Mouse (Mus musculus) hindbrain, embryonic 10.5 days (tissue): Measurements from ENCODE around the gene Krr1. TPM values are rescaled to one million over a fixed set of nuclear protein-coding genes. Genes with fewer than 3 reads are reported as not detected.
"Not testable (repeated sequence)": the region's sequence is repeated elsewhere in the genome, so short reads cannot be mapped to it uniquely, and the experiment has no call there.

Experiments
- DNase-seq: peaks from one replicate; pipeline ENCODE4 v3.0.0-alpha.2; 2017; ENCODE audit warnings: low spot score
- H3K27ac ChIP-seq: fragments of 300-500 bp; sonication (generic); 2 replicates; pipeline ENCODE4 v1.5.1; 2016; ENCODE audit warnings: mild to moderate bottlenecking, moderate library complexity
- H3K27me3 ChIP-seq: fragments of 300-500 bp; sonication (generic); 2 replicates; pipeline ENCODE4 v1.6.1; 2016; ENCODE audit warnings: mild to moderate bottlenecking; ENCODE audit not compliant: poor library complexity, insufficient read depth, severe bottlenecking
- H3K36me3 ChIP-seq: fragments of 300-500 bp; sonication (generic); 2 replicates; pipeline ENCODE4 v1.6.1; 2016; ENCODE audit warnings: mild to moderate bottlenecking, moderate library complexity
- H3K4me1 ChIP-seq: fragments of 300-500 bp; sonication (generic); replicated peaks from 2 replicates; pipeline ENCODE4 v1.6.1; 2016; ENCODE audit warnings: mild to moderate bottlenecking
- H3K4me3 ChIP-seq: fragments of 300-500 bp; sonication (generic); 2 replicates; pipeline ENCODE4 v1.5.1; 2016; ENCODE audit warnings: mild to moderate bottlenecking, moderate library complexity
- H3K9me3 ChIP-seq: fragments of 300-500 bp; sonication (generic); 2 replicates; pipeline ENCODE4 v1.6.1; 2016; ENCODE audit warnings: mild to moderate bottlenecking, moderate library complexity
- WGBS: fragments of 180-500 bp; shearing (Covaris S2); methylation state at CpG from one replicate; pipeline ENCODE4 v1.1.7; 2016; 5-methylcytosine and 5-hydroxymethylcytosine counted together
- polyA plus RNA-seq: library from polyadenylated mRNA; unstranded; fragments of >200 nt; fragmentation: Nextera tagmentation; extraction: Ambion mirVana; gene quantifications from 2 replicates; pipeline ENCODE4 v1.2.1, GENCODE M21; 2016

Krr1 gene
- polyA plus RNA-seq, 1 experiment from 2014 or later = 42.9 TPM

DNA sequence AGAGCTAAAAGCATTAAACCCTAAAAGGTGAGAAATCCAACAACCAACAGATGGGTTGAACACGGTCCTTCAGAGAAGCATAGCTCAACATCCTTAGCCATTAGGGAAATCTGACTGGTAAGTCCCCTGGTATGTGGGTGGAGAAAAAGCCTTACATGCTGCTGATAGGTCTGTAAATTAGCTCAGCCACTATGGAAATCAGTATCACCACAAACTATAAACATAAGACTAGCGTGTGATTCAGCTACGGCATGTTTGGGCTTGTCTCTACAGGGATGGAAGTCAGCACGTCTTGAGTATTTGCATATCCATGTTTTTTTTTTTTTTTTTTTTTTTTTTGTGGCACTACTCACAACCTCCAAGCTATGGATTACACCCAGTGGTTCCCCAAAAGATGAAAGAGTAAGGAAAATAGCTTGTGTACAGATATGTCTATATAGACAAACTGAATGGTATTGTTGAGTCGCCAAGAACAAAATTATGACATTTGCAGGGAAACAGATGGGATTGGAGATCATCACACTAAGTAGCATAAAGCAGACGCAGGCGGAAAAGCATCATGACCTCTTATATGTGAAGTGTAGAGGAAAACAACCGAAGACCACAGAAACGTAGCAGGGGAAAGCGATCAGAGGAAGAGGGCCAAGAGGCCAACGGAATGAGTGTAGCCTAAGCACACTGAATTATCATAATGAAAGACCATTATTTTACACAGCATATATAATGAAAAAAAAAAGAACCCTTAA is 23.5 kb downstream of the Krr1 start:
- no peaks in the 10 kb centered on the region for H3K4me1 ChIP-seq
- WGBS = 91% methylated on average over 11 of the region's 11 CpGs
- no peak overlapping the region for H3K4me3 ChIP-seq
- H3K9me3 ChIP-seq = no peaks in the 10 kb centered on the region
- H3K27ac ChIP-seq = no peak overlapping the region
- no peaks in the 10 kb centered on the region for H3K36me3 ChIP-seq
- DNase-seq = no peak
- no peaks in the 10 kb centered on the region for H3K27me3 ChIP-seq

DNA sequence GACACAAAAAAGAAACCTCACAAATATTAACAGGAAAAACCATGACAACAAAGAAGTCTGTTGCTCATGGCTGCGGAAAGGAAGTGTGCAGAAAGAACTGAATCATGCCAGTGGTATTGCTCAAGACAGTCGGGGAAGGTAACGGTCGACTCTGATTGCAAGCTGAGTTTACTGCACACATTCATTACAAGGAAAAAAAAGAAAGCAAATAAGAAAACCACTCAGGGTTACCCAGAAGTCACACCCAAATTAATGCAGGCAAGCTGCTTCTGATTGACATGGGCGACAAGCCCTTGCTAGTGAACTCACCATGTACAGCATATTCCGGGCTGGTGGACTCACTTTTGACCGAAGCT is 24.1 kb downstream of the Krr1 start:
- Histone ChIP-seq H3K36me3 (no peaks in the 10 kb centered on the region), H3K9me3 (no peaks in the 10 kb centered on the region), H3K4me1 (no peaks in the 10 kb centered on the region), H3K27me3 (no peaks in the 10 kb centered on the region), H3K27ac (no peak overlapping the region), H3K4me3 (no peak overlapping the region)
- WGBS = 95% methylated on average over 7 of the region's 7 CpGs
- no peak for DNase-seq

DNA sequence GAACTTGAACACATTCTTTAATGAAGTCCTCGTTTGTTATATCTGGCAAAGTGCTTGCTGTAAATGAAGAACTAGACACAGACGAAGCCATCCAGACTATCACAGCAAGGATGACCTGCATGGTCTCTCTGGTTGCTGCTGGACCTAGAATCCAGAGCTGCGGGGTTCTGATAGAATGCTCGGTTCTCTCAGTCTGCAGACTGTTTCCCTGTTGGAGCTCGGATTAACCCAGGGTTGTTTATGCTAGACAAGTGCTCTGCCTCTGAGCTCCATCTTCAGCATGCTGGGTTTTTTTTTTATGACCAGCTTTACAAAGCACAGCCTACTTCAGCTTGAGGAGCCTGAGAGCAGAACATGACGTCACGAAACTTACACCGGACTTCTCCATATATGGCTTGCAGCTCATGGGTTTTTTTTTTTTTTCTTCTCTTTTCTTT is 24.5 kb downstream of the Krr1 start:
- 85% methylated on average over 8 of the region's 8 CpGs for WGBS

GRCm38 (mm10) chr10:111997671-111998070 is 25.2 kb downstream of the Krr1 start:
- no peaks in the 10 kb centered on the region for H3K27me3 ChIP-seq
- DNase-seq = no peak
- H3K27ac ChIP-seq = no peak overlapping the region
- no peak overlapping the region for H3K4me3 ChIP-seq
- H3K36me3 ChIP-seq = no peaks in the 10 kb centered on the region
- H3K9me3 ChIP-seq = no peaks in the 10 kb centered on the region
- no peaks in the 10 kb centered on the region for H3K4me1 ChIP-seq

More for the DNA sequence above, 24.5 kb downstream of the Krr1 start:
- Histone ChIP-seq H3K36me3 (no peaks in the 10 kb centered on the region), H3K4me1 (no peaks in the 10 kb centered on the region), H3K4me3 (no peak overlapping the region), H3K27ac (no peak overlapping the region), H3K27me3 (no peaks in the 10 kb centered on the region), H3K9me3 (no peaks in the 10 kb centered on the region)
- DNase-seq = no peak

DNA sequence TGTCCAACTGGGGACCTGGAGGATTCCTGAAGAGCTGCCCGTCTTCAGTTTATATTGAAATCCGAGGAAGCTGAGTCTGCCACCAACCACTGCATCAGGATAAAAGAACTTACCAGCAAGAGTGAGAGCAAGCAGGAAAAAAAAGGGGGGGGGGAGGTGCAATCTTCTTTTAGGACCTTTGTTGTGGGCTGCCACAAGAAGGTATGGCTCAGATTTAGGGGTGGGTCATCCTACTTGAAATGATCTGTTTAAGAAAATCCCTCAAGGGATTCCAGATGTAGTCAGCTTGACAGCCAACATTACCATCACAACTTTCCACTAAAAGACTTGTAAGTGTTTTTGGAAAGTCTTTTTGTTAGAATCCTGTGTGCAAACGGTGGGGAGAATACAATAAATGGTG is 27.3 kb downstream of the Krr1 start:
- Histone ChIP-seq H3K36me3 (no peaks in the 10 kb centered on the region), H3K4me1 (no peaks in the 10 kb centered on the region), H3K4me3 (no peak overlapping the region), H3K27ac (no peak overlapping the region), H3K27me3 (no peaks in the 10 kb centered on the region), H3K9me3 (no peaks in the 10 kb centered on the region)
- no peak for DNase-seq
- WGBS = 58% methylated on average over 3 of the region's 3 CpGs

DNA sequence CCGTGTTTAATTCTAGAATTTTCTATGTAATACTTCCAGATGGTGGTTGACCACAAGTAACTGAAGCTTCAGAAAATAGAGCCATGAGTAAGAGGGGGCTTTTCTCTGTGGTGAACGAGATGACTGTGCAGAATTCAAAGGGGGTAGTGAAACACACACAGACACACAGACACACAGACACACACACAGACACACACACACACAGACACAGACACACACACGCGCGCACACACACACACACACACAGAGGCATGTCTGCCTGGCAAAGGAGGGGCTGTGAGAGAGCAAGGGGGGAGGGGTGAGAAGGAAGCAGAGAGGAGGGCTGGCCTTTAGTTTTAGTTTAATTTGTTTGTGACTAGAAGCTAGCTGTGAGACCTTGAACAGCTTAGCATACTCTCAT is 28.1 kb downstream of the Krr1 start:
- no peaks in the 10 kb centered on the region for H3K27me3 ChIP-seq

GRCm38 (mm10) chr10:112001350-112001749 is 28.9 kb downstream of the Krr1 start:
- 90% methylated on average over 2 of the region's 2 CpGs for WGBS
- no peaks in the 10 kb centered on the region for H3K4me1 ChIP-seq
- DNase-seq = no peak

More for the DNA sequence above, 28.1 kb downstream of the Krr1 start:
- Histone ChIP-seq H3K36me3 (no peaks in the 10 kb centered on the region), H3K9me3 (no peaks in the 10 kb centered on the region), H3K4me3 (no peak overlapping the region), H3K27ac (no peak overlapping the region), H3K4me1 (no peaks in the 10 kb centered on the region)
- no peak for DNase-seq
- WGBS = 87% methylated on average over 5 of the region's 5 CpGs

DNA sequence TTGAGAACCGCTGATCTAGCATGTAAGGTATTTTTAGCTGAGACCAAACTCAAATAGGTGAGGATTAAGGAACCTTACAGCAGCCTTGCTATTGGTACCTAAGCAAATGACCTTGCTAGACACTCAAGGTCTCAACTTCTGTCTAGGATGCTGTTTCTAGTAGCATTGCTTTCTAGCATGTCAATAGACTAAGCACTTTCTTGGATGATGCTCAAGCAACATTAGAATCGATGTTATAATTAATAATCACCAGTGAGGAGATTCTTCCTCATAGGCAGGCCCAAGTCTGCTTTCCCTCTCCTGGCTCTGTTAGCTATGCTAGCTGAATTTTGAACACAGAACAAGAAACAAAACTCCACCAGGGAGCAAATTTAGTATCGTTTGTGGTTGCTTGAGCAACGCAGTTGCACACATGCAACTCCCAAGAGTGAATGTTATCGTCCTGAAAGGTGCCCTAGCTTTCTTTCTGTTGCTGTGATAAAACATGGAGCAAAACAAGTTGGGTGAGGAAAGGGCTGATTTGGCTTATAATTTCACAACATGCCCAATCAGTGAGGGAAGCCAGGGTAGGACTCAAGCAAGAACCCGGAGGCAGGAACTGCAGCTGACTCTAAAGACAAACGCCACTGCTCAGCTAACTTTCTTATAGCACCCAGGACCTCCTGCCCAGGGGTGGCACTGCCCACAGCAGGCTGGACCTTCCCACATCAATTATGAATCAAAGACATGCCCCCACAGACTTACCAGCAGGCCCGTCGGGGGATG is 29.5 kb downstream of the Krr1 start:
- 86% methylated on average over 9 of the region's 9 CpGs for WGBS
- no peak for DNase-seq
- H3K4me1 ChIP-seq = no peaks in the 10 kb centered on the region
- H3K4me3 ChIP-seq = no peak overlapping the region
- no peaks in the 10 kb centered on the region for H3K36me3 ChIP-seq
- H3K27me3 ChIP-seq = no peaks in the 10 kb centered on the region
- H3K9me3 ChIP-seq = no peaks in the 10 kb centered on the region
- H3K27ac ChIP-seq = no peak overlapping the region

More at GRCm38 (mm10) chr10:112001350-112001749, 28.9 kb downstream of the Krr1 start:
- Histone ChIP-seq H3K27me3 (no peaks in the 10 kb centered on the region), H3K9me3 (no peaks in the 10 kb centered on the region), H3K27ac (no peak overlapping the region), H3K36me3 (no peaks in the 10 kb centered on the region), H3K4me3 (no peak overlapping the region)

DNA sequence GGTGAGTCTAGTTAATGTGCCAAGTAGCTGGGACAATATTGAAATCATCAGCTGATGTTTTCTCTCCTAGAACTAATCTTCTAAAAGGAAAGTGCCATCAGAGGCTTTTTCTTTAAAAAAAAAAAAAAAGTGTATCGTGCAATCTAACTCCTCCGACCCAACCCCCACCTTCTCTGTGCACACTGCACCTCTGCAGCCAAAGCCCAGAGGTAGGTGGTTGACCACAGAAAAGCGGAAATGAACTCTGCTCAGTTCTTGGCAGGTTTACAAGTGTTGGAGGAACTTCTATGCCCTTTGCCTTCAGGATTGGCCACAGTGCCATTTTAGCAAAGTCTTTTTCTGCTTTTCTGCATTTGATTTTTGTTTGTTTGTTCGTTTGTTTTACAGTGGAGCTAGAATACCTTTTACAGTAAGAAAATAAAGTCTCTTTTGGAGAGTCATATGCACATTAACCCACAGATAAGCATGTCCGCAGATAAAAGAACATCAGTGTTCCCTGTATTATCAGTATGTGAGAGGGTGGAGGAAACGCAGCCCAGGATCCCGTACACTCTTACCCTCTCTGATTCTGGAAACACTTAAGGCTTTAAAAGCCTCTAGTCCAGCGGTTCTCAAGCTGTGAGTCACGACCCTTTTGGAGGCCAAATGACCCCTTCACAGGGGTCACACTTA is 30.2 kb downstream of the Krr1 start, which contains the start of gene Glipr1:
Gene Glipr1, minus strand, starts transcription at position 88 of the 672 bp plus-strand sequence.
- Histone ChIP-seq H3K27ac (no peak within 1 kb of the TSS), H3K9me3 (no peaks in the 10 kb centered on the region), H3K27me3 (no peaks in the 10 kb centered on the region), H3K4me3 (no peak within 1 kb of the TSS), H3K4me1 (no peaks in the 10 kb centered on the region), H3K36me3 (no peaks in the 10 kb centered on the region)
- 69% methylated on average over 9 of the region's 9 CpGs for WGBS
- DNase-seq = no peak

DNA sequence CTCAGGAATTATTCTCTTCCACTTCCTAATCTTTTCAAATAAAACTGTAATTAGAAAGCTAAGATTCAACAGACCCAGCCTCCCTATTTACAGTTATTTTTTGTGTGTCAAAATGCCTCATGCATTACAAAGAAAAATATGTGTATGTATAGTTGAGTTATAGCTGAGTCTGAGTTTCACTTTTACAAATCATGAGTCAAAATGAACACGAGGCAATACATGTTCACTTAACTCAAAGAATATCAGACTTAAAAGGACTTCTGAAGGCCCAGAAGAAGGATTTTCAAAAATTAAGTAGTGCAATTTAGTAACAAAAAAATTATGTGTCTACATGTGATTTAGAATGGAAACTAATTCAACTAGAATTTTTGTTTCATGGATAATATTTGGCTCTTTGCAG is 37.0 kb downstream of the Krr1 start:
- not testable (repeated sequence) for H3K9me3 ChIP-seq, H3K4me3 ChIP-seq, H3K36me3 ChIP-seq, H3K27me3 ChIP-seq, DNase-seq, H3K4me1 ChIP-seq, H3K27ac ChIP-seq
- WGBS = 86% methylated on average over 1 of the region's 1 CpGs

DNA sequence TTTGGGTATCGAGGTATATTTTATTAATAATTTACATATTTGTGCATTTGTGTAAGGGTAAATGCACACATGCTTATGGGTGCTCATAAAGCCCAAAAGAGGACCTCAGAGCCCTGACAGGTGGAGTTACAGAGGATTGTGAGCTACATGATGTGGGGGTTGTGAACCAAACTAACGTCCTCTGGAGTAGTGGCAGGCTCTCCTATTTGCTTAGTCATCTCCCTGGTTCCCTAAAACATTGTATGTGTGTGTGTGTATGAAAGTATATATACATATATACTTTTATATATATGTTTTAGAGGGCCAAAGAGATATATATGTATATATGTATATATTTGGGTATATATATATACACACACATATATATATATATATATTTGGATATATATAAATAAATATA is 51.1 kb downstream of the Krr1 start:
- 78% methylated on average over 2 of the region's 2 CpGs for WGBS

DNA sequence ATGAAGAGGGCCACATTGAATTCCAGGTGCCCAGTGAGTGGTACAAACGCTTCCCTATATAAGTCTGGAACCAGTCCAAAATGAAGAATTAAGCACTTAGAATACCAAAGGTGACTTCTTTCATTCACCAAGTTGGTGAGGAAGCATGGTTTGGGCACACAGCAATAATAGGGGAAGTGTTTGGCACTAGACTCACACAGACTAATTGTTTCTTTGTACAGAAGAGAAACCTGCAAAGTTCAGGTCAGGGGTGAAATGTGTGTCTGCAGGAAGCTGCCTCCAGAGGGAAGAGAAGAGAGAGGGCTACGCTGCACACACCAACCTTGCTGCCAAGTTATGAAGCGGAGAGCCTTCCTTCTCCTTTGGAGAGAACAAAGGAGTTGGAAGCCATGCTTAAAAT is 56.2 kb downstream of the Krr1 start:
- WGBS = 79% methylated on average over 3 of the region's 3 CpGs

More for the DNA sequence above, 51.1 kb downstream of the Krr1 start:
- no peaks in the 10 kb centered on the region for H3K4me1 ChIP-seq
- H3K27ac ChIP-seq = no peak overlapping the region
- H3K27me3 ChIP-seq = no peaks in the 10 kb centered on the region
- no peaks in the 10 kb centered on the region for H3K9me3 ChIP-seq
- no peak for DNase-seq
- no peaks in the 10 kb centered on the region for H3K36me3 ChIP-seq
- H3K4me3 ChIP-seq = no peak overlapping the region

More for the DNA sequence above, 56.2 kb downstream of the Krr1 start:
- not testable (repeated sequence) for H3K27me3 ChIP-seq, H3K27ac ChIP-seq, H3K4me1 ChIP-seq, H3K36me3 ChIP-seq, H3K9me3 ChIP-seq, H3K4me3 ChIP-seq, DNase-seq
